Mouse (Mus musculus): ENCODE measurements around the gene Ly6c1. TPM values are rescaled to one million over a fixed set of nuclear protein-coding genes. Genes with fewer than 3 reads are reported as not detected.
"Not testable (repeated sequence)": the region's sequence is repeated elsewhere in the genome, so short reads cannot be mapped to it uniquely, and the experiment has no call there.

Gene Ly6c1
- polyA plus RNA-seq, 1 experiment from 2014 or later = 0.81 TPM

DNA sequence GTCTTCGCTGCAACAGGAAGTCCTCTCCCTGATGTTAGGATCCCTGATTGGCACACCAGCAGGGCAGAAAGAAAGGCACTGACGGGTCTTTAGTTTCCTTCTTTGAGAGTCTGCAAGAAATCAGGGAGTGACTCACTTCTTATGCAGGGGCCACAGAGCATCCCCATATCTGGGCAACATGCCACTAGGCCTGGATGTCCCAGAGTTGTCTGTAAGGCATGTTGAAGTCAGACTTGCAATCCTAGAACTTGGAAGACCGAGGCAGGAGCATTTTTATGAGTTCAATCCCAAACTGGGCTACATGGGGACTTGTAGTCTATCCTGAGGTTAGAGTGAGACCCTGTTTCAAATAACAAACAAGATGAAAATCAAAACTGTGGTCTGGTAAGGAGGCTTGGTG is 3.1 kb downstream of the Ly6c1 start:
- DNase-seq (ENCODE audit: low spot score); H3K9me3 ChIP-seq (replicated peaks); H3K4me3 ChIP-seq; H3K27me3 ChIP-seq (ENCODE audit: low read depth, poor library complexity, severe bottlenecking); H3K27ac ChIP-seq (replicated peaks); H3K4me1 ChIP-seq; H3K36me3 ChIP-seq: not testable (repeated sequence)
- 89% methylated on average over 3 of the region's 3 CpGs for WGBS

DNA sequence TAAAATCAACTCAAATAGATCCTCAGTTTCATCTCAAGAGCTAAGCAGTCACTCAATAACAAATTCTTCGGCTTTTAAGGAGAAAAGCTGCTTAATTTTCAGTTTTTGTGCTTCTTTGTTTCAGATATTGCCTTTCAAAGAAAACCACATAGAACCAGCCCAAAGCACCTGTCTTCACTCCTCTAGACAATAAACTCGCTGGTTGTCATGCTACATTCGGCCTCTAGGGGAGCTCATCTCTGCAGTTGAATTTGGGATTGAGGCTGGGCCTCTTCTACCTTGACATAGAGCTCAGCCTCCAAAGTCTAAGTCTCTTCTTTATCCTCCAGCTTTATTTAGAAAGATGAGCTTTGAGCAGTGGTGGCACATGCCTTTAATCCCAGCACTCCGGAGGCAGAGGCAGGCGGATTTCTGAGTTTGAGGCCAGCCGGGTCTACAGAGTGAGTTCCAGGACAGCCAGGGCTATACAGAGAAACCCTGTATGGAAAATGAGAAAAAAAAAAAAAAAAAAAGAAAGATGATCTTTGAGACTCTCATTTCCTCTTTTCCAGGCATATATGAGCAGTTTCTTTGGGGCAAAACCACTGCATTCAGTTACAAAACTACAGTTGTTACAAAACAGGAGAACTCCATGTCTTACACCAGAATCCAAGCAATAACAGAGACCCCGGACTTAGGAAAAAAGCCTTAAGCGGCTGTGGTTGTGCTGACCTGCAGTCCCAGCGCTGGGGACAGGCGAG is 27.4 kb downstream of the Ly6c1 start:
- DNase-seq (ENCODE audit: low spot score); H3K4me1 ChIP-seq; H3K9me3 ChIP-seq (replicated peaks); H3K36me3 ChIP-seq; H3K4me3 ChIP-seq; H3K27me3 ChIP-seq (ENCODE audit: low read depth, poor library complexity, severe bottlenecking); H3K27ac ChIP-seq (replicated peaks): not testable (repeated sequence)
- WGBS = 73% methylated on average over 8 of the region's 10 CpGs

DNA sequence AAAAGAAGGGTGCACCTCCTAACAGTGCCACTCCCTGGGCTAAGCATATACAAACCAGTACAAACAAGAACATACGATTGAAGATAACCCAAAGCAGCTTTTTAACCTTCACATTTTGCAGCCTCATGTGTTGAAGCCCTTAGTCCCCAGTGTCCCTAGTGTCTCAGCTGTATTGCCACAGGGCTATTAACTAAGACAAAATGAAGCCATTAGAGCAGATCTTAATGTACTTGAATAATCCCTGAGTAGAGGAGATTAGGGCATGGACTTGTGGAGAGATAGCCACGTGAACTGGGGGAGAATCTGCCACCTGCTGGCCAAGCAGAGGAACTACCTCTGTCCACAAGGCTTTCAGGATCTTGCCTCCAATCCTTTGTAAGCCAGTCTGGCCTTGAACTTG is 29.2 kb downstream of the Ly6c1 start:
- not testable (repeated sequence) for H3K27me3 ChIP-seq (ENCODE audit: low read depth, poor library complexity, severe bottlenecking); H3K36me3 ChIP-seq; H3K9me3 ChIP-seq (replicated peaks); H3K4me1 ChIP-seq; H3K4me3 ChIP-seq; H3K27ac ChIP-seq (replicated peaks)
- 44% methylated on average over 2 of the region's 2 CpGs for WGBS
- DNase-seq (ENCODE audit: low spot score) = peak; percentile 13

Other genes with a start within 250 kb of the Ly6c1 start
- gene Gml2, start 229.8 kb downstream of the Ly6c1 start, polyA plus RNA-seq (2016; fragmentation: Nextera tagmentation; extraction: Ambion mirVana) = not detected in 2 replicates
- not detected in 2 replicates for gene 2010109I03Rik, start 151.8 kb downstream of the Ly6c1 start, polyA plus RNA-seq (2016; fragmentation: Nextera tagmentation; extraction: Ambion mirVana)
- not detected in 2 replicates for gene Ly6i, start 65.4 kb downstream of the Ly6c1 start, polyA plus RNA-seq (2016; fragmentation: Nextera tagmentation; extraction: Ambion mirVana)
- not detected in 2 replicates for gene Ly6a, start 50.8 kb downstream of the Ly6c1 start, polyA plus RNA-seq (2016; fragmentation: Nextera tagmentation; extraction: Ambion mirVana)
- gene Ly6c2, start 63.1 kb upstream of the Ly6c1 start, polyA plus RNA-seq (2016; fragmentation: Nextera tagmentation; extraction: Ambion mirVana) = not detected in 2 replicates
- not detected in 2 replicates for gene Ly6g, start 106.4 kb upstream of the Ly6c1 start, polyA plus RNA-seq (2016; fragmentation: Nextera tagmentation; extraction: Ambion mirVana)
- not detected in 2 replicates for gene BC025446, start 167.5 kb upstream of the Ly6c1 start, polyA plus RNA-seq (2016; fragmentation: Nextera tagmentation; extraction: Ambion mirVana)
- not detected in 2 replicates for gene Ly6f, start 219.6 kb upstream of the Ly6c1 start, polyA plus RNA-seq (2016; fragmentation: Nextera tagmentation; extraction: Ambion mirVana)